Comparison of ENCODE assay signal across 13 mouse cellular contexts in the genomic region with DNA sequence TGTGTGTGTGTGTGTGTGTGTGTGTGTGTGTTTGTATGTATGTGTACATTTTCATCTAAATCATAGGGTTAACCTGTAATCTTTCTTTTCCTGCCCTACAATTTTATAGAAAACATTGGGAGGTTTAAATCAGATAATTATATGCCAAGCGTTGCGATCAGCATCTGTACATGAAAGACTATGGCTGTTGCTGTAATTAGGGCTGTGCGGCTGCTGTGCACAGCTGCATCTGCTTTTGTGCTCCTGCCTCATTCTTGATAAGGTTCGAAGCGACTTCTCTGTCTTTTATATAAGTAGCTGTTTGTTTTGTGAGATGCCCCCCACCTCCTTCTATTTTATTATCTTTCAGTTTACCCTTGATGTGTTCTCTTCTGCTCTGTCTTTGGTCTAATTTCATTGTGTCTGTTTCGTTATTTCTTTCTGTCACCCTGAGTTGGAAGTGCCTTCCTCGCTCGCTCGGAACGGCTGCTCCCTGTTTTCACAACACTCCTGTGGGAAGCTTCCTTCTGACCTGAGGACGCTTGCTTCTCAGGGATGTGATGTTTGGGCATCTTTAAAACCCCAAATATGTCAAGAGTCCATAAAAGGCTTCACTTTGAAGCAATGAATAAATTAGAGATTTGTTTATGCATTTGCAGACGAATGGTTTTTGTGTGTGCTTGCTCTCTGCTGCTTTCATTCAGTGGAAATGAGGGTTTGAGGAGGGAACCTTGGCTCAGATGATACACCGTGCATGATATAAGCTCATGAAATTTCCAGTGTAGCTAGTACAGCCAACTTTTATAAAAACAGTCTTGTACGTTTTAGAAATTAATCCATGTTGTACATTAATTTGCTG. TPM values are rescaled to one million over a fixed set of nuclear protein-coding genes. Genes with fewer than 3 reads are reported as not detected.
A peak's percentile ranks its signal among the peaks of the same experiment; 100 is the strongest.
DNase-seq lines count a peak whose midpoint lies in the region; ATAC-seq lines count a peak whose summit lies in the region.
"Had no signal": no experiment of that assay in that cellular context is flagged by ENCODE, and none has a peak within 500 bp of the region (broad histone marks: within the 10 kb centered on the region; RNA-seq: fewer than 3 reads in every experiment).

No protein-coding gene starts in this region.

- H3K4me1 ChIP-seq in lung, embryonic 15.5 days, result no peaks in the 10 kb centered on the region
- H3K4me1 ChIP-seq in embryonic facial prominence, embryonic 15.5 days, result no peaks in the 10 kb centered on the region
- H3K4me1 ChIP-seq in hindbrain, embryonic 16.5 days (ENCODE audit: control insufficient read depth, insufficient read depth, low read depth, low read length), result no peaks in the 10 kb centered on the region; the same call in 1 of the 2 replicates
- 0 out of 2 replicates have a peak, but pooled peaks cover 5% of the 10 kb centered on the region for H3K4me1 ChIP-seq in stomach, embryonic 16.5 days (ENCODE audit: control insufficient read depth, insufficient read depth, low read length)
- no peaks in the 10 kb centered on the region for H3K4me1 ChIP-seq in heart, embryonic 12.5 days (replicated peaks)
- H3K4me1 ChIP-seq: liver, embryonic 13.5 days had no signal

- no peak overlapping the region for H3K9ac ChIP-seq in lung, embryonic 15.5 days
- no peak overlapping the region for H3K9ac ChIP-seq in embryonic facial prominence, embryonic 15.5 days
- peak overlapping the region; percentile 39; the same call in 1 of the 2 replicates for H3K9ac ChIP-seq in hindbrain, embryonic 16.5 days (ENCODE audit: low read depth, low read length)
- H3K9ac ChIP-seq in stomach, embryonic 16.5 days (ENCODE audit: low read length), result no peak overlapping the region
- H3K9ac ChIP-seq in heart, embryonic 12.5 days, result no peak overlapping the region
- H3K9ac ChIP-seq: liver, embryonic 13.5 days had no signal

- no peak overlapping the region for H3K27ac ChIP-seq in lung, embryonic 15.5 days
- H3K27ac ChIP-seq in embryonic facial prominence, embryonic 15.5 days (replicated peaks), result no peak overlapping the region
- H3K27ac ChIP-seq in hindbrain, embryonic 16.5 days (ENCODE audit: low read depth, low read length), result no peak overlapping the region
- H3K27ac ChIP-seq in stomach, embryonic 16.5 days (ENCODE audit: low read length), result no peak overlapping the region
- no peak overlapping the region for H3K27ac ChIP-seq in heart, embryonic 12.5 days (ENCODE audit: poor library complexity, severe bottlenecking)
- H3K27ac ChIP-seq: gastrocnemius, adult 2 months; kidney, postnatal 0 days; left cerebral cortex, adult 2 months; liver, embryonic 13.5 days had no signal

- no peak for DNase-seq in lung, postnatal 36 days
- DNase-seq in heart, adult 9 months (ENCODE audit: low spot score in 2 of 2), result no peak
- DNase-seq: gastrocnemius, adult 2 months; liver, embryonic 13.5 days had no signal

- WGBS in lung, embryonic 15.5 days, result 36% methylated on average over 14 of the region's 14 CpGs
- 28% methylated on average over 14 of the region's 14 CpGs for WGBS in embryonic facial prominence, embryonic 15.5 days
- 34% methylated on average over 14 of the region's 14 CpGs for WGBS in hindbrain, embryonic 16.5 days
- WGBS in stomach, embryonic 16.5 days, result 43% methylated on average over 14 of the region's 14 CpGs
- 69% methylated on average over 14 of the region's 14 CpGs for WGBS in heart, embryonic 12.5 days

- no peak overlapping the region for H3K4me3 ChIP-seq in lung, embryonic 15.5 days
- H3K4me3 ChIP-seq in embryonic facial prominence, embryonic 15.5 days (replicated peaks), result no peak overlapping the region; the same call in 1 of the 2 replicates
- H3K4me3 ChIP-seq in hindbrain, embryonic 16.5 days (ENCODE audit: low read length), result peak overlapping the region; percentile 12; the same call in 1 of the 2 replicates
- H3K4me3 ChIP-seq in stomach, embryonic 16.5 days (replicated peaks; ENCODE audit: low read length), result no peak overlapping the region
- H3K4me3 ChIP-seq in heart, embryonic 12.5 days, result no peak overlapping the region
- H3K4me3 ChIP-seq: gastrocnemius, adult 2 months; left cerebral cortex, adult 2 months; liver, embryonic 13.5 days had no signal

- ATAC-seq in lung, embryonic 15.5 days (ENCODE audit: borderline replicate concordance, extremely low read depth, low FRiP score, low TSS enrichment), result no peak
- ATAC-seq in embryonic facial prominence, embryonic 15.5 days (ENCODE audit: insufficient number of reproducible peaks, low FRiP score, low TSS enrichment, low read depth), result no peak
- ATAC-seq in hindbrain, embryonic 16.5 days, result peak; percentile 56; the same call in 1 of the 2 replicates
- no peak for ATAC-seq in stomach, embryonic 16.5 days (ENCODE audit: insufficient read depth, low FRiP score)
- no peak for ATAC-seq in heart, embryonic 12.5 days (ENCODE audit: insufficient number of reproducible peaks, low FRiP score)

- H3K9me3 ChIP-seq in lung, embryonic 15.5 days, result no peaks in the 10 kb centered on the region
- H3K9me3 ChIP-seq in embryonic facial prominence, embryonic 15.5 days (replicated peaks), result no peaks in the 10 kb centered on the region
- no peaks in the 10 kb centered on the region for H3K9me3 ChIP-seq in hindbrain, embryonic 16.5 days (ENCODE audit: control insufficient read depth, low read length)
- no peaks in the 10 kb centered on the region for H3K9me3 ChIP-seq in stomach, embryonic 16.5 days (replicated peaks; ENCODE audit: control insufficient read depth, low read length)
- H3K9me3 ChIP-seq in heart, embryonic 12.5 days (replicated peaks), result no peaks in the 10 kb centered on the region
- H3K9me3 ChIP-seq: liver, embryonic 13.5 days had no signal

- peak overlapping the region; percentile 23; the same call in 1 of the 2 replicates for H3K4me2 ChIP-seq in lung, embryonic 15.5 days
- H3K4me2 ChIP-seq in embryonic facial prominence, embryonic 15.5 days (replicated peaks), result peak overlapping the region; percentile 28
- H3K4me2 ChIP-seq in hindbrain, embryonic 16.5 days (ENCODE audit: low read length), result peak overlapping the region; percentile 46
- H3K4me2 ChIP-seq in stomach, embryonic 16.5 days (ENCODE audit: low read depth, low read length), result peak overlapping the region; percentile 13; the same call in 1 of the 2 replicates
- no peak overlapping the region for H3K4me2 ChIP-seq in heart, embryonic 12.5 days
- H3K4me2 ChIP-seq: heart, embryonic 11.5 days; liver, embryonic 13.5 days had no signal

- H3K27me3 ChIP-seq in lung, embryonic 15.5 days, result no peaks in the 10 kb centered on the region
- H3K27me3 ChIP-seq in embryonic facial prominence, embryonic 15.5 days, result no peaks in the 10 kb centered on the region
- no peaks in the 10 kb centered on the region for H3K27me3 ChIP-seq in hindbrain, embryonic 16.5 days (replicated peaks; ENCODE audit: control insufficient read depth, insufficient read depth, low read length)
- no peaks in the 10 kb centered on the region for H3K27me3 ChIP-seq in stomach, embryonic 16.5 days (ENCODE audit: control insufficient read depth, insufficient read depth, low read length)
- H3K27me3 ChIP-seq in heart, embryonic 12.5 days (replicated peaks), result no peaks in the 10 kb centered on the region
- H3K27me3 ChIP-seq: liver, embryonic 13.5 days had no signal

- no peaks in the 10 kb centered on the region for H3K36me3 ChIP-seq in lung, embryonic 15.5 days
- H3K36me3 ChIP-seq in embryonic facial prominence, embryonic 15.5 days, result no peaks in the 10 kb centered on the region
- no peaks in the 10 kb centered on the region for H3K36me3 ChIP-seq in hindbrain, embryonic 16.5 days (ENCODE audit: control insufficient read depth, insufficient read depth, low read length)
- H3K36me3 ChIP-seq in stomach, embryonic 16.5 days (ENCODE audit: control insufficient read depth, insufficient read depth, low read length), result no peaks in the 10 kb centered on the region
- no peaks in the 10 kb centered on the region for H3K36me3 ChIP-seq in heart, embryonic 12.5 days
- H3K36me3 ChIP-seq: liver, embryonic 13.5 days had no signal

RNA-seq across cellular contexts. Expression of gene Ttc29, which starts 20.0 kb away (rescaled TPM):
- 1.3 and 2.0 TPM in 2 replicates for polyA plus RNA-seq in lung, embryonic 15.5 days (2015; fragmentation: Nextera tagmentation; extraction: Ambion mirVana)
- 4.2 and 6.8 TPM in 2 replicates for polyA plus RNA-seq in embryonic facial prominence, embryonic 15.5 days (2015; fragmentation: Nextera tagmentation; extraction: Ambion mirVana)
- polyA plus RNA-seq in hindbrain, embryonic 16.5 days (2015; fragmentation: Nextera tagmentation; extraction: Ambion mirVana), result 0.79 and 1.2 TPM in 2 replicates
- 0.14 and 0.22 TPM in 2 replicates for polyA plus RNA-seq in stomach, embryonic 16.5 days (2015; fragmentation: Nextera tagmentation; extraction: Ambion mirVana)
- polyA plus RNA-seq in heart, embryonic 12.5 days (2016; fragmentation: Nextera tagmentation; extraction: Ambion mirVana), result not detected in 2 replicates
- polyA plus RNA-seq: heart, embryonic 11.5 days; liver, embryonic 13.5 days; small intestine, adult 2 months had no signal
